Mouse (Mus musculus): Measurements from ENCODE around the gene Zp3. TPM values are rescaled to one million over a fixed set of nuclear protein-coding genes. Genes with fewer than 3 reads are reported as not detected.
A peak's percentile ranks its signal among the peaks of the same experiment; 100 is the strongest.

Gene Zp3
- polyA plus RNA-seq, 1 experiment, result 0.18 TPM

DNA sequence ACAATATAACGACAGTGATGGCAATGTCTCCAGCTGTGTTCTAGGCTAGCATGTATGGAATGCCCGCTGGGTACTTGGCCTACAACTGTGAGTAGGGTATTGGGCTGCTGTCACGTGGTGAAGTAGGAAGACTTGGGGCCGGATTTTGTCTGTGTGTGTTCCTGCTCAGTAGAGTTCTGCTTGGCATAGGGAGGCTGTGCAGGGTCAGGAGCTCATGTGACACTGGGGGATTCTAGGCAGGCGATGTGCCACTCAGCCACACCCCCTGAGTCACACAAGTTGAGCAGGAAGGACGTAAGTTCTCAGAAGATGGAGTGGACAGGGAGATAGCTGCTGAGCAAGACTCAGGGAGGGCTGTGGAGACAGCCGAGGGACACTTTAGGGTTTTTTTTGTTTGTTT, 27.8 kb downstream of the Zp3 start:
- no peak for DNase-seq (ENCODE audit: low read depth)

DNA sequence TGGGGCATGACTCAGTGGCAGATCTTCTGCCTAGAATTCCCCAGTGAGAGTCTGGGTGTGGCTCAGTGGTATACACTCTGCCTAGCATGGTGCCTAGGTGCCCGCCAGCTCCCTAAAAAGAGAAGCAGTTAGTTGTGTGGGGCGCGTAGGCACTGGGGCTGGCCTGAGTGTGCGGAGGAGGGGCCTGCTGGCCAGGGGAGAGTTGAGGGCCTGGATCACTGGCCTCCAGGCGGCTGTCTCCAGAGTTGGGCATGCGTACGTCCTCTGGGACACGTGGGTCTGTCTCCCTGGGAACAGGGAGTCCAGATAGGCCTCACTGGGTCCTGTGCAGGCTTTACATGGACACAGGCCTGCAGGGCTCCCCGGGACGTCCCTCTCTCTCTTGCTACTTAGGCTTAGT, 35.0 kb downstream of the Zp3 start:
- no peak for TF ChIP-seq POLR2A (IDR thresholded peaks at IDR 0.05; ENCODE audit: borderline replicate concordance, extremely low read depth, insufficient read depth, insufficient read length, poor library complexity, severe bottlenecking)
- no peak for TF ChIP-seq CTCF (IDR thresholded peaks at IDR 0.05; ENCODE audit: borderline replicate concordance, extremely low read depth, insufficient read depth, insufficient read length)
- no peak for DNase-seq (ENCODE audit: low read depth)

More for the DNA sequence above, 27.8 kb downstream of the Zp3 start:
- TF ChIP-seq POLR2A (IDR thresholded peaks at IDR 0.05; ENCODE audit: borderline replicate concordance, extremely low read depth, insufficient read depth, insufficient read length, poor library complexity, severe bottlenecking), result no peak
- no peak for TF ChIP-seq CTCF (IDR thresholded peaks at IDR 0.05; ENCODE audit: borderline replicate concordance, extremely low read depth, insufficient read depth, insufficient read length)

DNA sequence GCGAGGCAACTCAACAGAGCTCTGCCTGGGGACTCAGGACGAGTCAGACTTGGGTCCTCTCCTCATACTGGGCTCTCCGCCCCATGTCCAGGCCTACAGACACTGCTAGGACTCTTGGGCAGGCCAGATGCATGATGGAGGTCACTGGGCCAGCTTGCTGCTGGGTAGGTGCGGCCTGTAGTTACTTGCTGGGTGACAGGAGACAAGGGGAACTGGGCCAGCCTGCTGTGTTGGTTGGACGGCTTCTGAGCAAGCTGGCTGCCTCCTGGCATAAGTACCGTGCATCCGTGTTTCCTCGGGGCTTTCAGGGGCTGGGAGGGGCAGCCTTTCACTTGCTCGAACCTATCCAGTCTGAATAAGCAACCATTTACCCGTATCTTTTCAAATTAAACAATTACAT, 35.7 kb downstream of the Zp3 start:
- peak; percentile 45 for DNase-seq (ENCODE audit: low read depth)
- TF ChIP-seq CTCF (IDR thresholded peaks at IDR 0.05; ENCODE audit: borderline replicate concordance, extremely low read depth, insufficient read depth, insufficient read length) (no peak), POLR2A (IDR thresholded peaks at IDR 0.05; ENCODE audit: borderline replicate concordance, extremely low read depth, insufficient read depth, insufficient read length, poor library complexity, severe bottlenecking) (no peak)

DNA sequence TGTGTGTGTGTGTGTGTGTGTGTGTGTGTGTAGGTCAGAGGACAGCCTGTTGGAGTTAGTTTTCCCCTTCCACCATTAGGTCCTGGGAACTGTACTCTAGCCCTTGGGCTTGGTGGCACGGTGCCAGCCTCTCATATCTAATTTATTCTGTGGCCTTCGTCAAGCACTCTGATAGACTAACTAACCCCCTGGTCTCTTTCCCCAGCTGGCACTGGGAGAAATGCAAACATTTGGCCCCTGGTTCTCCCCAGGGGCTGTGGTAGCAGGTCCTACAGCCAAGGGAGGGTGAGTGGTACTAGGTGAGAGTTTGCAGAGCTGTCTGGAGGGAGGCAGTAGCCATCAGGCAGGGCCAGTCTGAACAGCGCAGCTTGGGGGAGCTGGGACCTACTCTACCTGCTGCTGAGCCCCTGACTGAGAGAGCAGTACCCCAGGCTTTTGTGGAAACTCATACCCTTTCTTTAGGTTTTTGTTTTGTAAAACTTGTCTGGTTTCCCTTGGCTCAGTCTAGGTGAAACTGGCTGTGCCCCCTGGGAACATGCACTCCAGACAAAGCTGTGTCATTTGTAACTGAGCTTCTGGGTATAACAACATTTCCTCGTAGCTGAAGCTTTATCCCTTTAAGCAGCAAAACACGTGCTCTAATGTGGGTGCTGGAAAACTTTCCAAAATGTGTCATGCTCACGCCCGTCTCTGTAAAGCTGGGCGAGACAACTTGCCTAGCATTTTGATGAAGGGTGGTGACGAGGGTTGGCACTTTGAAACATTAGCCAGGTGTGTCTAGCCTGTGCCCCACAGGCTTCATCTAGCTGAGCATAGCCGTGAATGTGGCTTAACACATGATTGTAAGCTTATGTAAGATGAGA, 36.3 kb downstream of the Zp3 start:
- TF ChIP-seq POLR2A (IDR thresholded peaks at IDR 0.05; ENCODE audit: borderline replicate concordance, extremely low read depth, insufficient read depth, insufficient read length, poor library complexity, severe bottlenecking) (no peak), CTCF (IDR thresholded peaks at IDR 0.05; ENCODE audit: borderline replicate concordance, extremely low read depth, insufficient read depth, insufficient read length) (no peak)
- DNase-seq (ENCODE audit: low read depth), result peak; percentile 62

DNA sequence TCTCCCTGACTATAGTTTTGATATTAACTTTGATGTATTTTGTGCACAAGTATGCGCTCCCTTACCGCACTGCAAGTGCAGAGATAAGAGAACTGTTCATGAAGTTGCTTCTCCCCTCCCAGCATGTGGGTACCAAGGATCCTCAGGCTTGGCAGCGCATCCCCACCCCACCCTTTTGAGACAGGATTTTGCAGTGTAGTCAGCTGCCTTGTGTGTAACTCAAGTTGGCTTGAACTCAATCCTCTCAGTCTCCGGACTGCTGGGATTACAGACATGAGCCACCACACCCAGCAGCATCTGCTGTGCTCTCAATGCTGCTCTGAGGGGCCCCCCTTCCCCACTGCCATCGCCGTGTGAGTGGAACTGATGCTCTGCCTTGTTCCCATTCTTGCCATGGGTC, 37.4 kb downstream of the Zp3 start:
- peak; percentile 58 for DNase-seq (ENCODE audit: low read depth)
- no peak for TF ChIP-seq CTCF (IDR thresholded peaks at IDR 0.05; ENCODE audit: borderline replicate concordance, extremely low read depth, insufficient read depth, insufficient read length)
- no peak for TF ChIP-seq POLR2A (IDR thresholded peaks at IDR 0.05; ENCODE audit: borderline replicate concordance, extremely low read depth, insufficient read depth, insufficient read length, poor library complexity, severe bottlenecking)

DNA sequence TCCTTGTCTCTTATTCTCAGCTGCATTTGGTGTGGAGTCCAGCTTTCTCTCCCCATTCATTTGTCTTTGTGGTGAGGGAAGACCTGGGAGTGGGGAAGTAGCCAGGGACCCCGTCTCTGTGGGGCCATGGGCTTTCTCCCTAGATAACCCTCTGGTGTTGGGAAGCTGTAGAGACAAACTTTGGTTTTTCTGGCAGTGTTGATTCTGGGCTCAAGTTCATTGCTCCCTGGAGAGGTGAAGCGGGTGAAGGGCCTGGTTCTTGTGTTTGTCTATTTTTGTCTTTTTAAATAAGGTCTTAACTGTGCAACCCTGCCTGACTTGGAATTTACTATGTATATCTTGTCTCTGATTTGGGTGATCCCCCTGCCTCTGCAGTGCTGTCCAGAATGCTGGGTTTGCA, 38.8 kb downstream of the Zp3 start:
- no peak for DNase-seq (ENCODE audit: low read depth)
- TF ChIP-seq CTCF (IDR thresholded peaks at IDR 0.05; ENCODE audit: borderline replicate concordance, extremely low read depth, insufficient read depth, insufficient read length), result no peak
- TF ChIP-seq POLR2A (IDR thresholded peaks at IDR 0.05; ENCODE audit: borderline replicate concordance, extremely low read depth, insufficient read depth, insufficient read length, poor library complexity, severe bottlenecking), result no peak

DNA sequence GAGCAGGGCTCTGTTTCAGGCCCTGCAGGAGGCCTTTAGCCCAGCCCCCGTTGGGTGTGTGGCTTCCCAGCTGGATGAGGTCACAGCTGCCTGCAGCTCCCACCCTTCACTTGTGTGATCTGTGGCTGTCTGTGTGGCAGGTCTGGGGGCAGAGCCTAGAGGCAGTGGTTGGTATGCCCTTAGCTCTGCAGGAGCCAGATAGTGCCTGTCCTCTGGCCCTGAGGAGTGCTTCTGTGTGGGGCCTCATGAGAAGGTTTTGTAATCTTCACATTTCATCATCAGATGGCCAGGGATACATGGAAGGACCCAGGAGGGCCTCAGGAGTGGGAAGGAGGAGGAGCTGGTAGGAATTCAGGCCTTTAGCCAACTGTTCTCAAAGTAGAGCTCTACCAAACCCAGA, 40.0 kb downstream of the Zp3 start:
- no peak for DNase-seq (ENCODE audit: low read depth)
- TF ChIP-seq CTCF (IDR thresholded peaks at IDR 0.05; ENCODE audit: borderline replicate concordance, extremely low read depth, insufficient read depth, insufficient read length) (no peak), POLR2A (IDR thresholded peaks at IDR 0.05; ENCODE audit: borderline replicate concordance, extremely low read depth, insufficient read depth, insufficient read length, poor library complexity, severe bottlenecking) (no peak)

DNA sequence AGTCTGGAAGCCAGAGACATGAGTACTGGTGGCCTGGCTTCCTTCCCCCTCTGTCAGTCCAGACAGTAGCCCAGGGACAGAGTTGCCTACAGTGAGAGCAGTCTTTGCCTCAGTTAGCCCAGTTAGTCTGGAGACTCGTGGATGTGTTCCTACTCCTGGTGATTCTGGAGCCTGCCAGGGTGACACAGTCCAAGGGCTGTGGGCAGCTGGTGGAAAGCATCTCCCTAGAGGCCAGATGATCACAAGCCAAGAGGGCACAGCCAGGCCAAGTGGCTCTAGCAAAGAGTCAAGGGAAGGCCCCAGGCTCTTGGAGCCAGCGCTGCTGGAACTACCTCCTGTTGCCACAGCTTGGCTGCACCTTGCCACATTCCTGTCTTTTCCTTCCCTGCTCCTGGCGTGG, 45.8 kb downstream of the Zp3 start:
- no peak for DNase-seq (ENCODE audit: low read depth)
- TF ChIP-seq POLR2A (IDR thresholded peaks at IDR 0.05; ENCODE audit: borderline replicate concordance, extremely low read depth, insufficient read depth, insufficient read length, poor library complexity, severe bottlenecking), result no peak
- TF ChIP-seq CTCF (IDR thresholded peaks at IDR 0.05; ENCODE audit: borderline replicate concordance, extremely low read depth, insufficient read depth, insufficient read length), result no peak

DNA sequence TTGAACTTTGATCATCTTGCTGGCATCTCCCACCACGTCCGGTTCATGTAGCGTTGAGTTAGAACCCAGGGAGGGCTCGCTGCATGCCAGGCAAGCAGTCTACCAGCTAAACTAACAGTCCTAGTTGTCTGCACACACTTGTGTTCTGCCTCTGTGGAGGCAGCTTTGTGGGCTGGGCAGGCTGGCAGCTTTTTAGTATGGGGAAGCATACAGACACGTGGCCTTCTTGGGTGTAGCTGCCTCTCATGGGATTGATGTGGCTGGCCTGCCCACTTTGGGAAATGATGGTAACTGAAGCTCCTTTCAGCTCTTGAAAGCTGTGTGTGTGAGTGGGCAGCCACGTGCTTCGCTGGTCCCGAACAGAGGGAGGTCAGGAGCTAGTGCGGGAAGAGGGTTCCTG, 47.0 kb downstream of the Zp3 start:
- TF ChIP-seq POLR2A (IDR thresholded peaks at IDR 0.05; ENCODE audit: borderline replicate concordance, extremely low read depth, insufficient read depth, insufficient read length, poor library complexity, severe bottlenecking) (no peak), CTCF (IDR thresholded peaks at IDR 0.05; ENCODE audit: borderline replicate concordance, extremely low read depth, insufficient read depth, insufficient read length) (no peak)
- no peak for DNase-seq (ENCODE audit: low read depth)

DNA sequence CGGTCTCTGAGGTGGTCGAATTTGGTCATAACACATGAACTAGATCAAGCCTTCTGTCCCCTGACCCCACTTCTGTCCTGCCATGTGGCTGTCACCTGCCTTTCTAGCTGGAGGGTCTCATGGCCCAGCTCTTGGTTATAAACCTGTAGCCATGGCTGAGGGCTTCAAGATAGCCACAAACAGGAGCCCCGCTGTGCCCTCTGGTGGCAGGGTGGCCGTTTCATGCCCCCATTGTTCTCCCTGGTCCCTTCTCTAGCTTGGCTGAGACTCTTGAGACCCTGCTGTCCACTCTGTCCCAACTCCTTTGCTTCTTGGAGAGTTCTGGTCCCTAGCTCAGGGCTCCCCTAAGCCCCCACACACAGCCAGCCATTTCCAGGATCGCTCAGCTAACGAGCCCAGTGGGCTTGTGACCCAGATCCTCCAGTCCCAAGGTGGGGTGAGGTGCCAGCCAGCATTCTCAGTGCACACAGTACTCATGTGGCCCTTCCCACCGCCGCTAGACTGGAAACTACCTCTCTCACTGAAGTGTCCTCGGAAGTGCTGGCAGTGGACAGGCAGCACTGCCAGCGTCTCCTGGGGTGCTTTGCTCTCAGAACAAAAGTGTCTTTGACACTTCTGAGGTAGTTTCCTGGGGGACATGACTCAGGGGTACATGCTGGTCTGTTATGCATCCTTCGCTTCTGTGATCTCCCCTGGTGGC, 47.9 kb downstream of the Zp3 start:
- no peak for DNase-seq (ENCODE audit: low read depth)
- TF ChIP-seq CTCF (IDR thresholded peaks at IDR 0.05; ENCODE audit: borderline replicate concordance, extremely low read depth, insufficient read depth, insufficient read length) (no peak), POLR2A (IDR thresholded peaks at IDR 0.05; ENCODE audit: borderline replicate concordance, extremely low read depth, insufficient read depth, insufficient read length, poor library complexity, severe bottlenecking) (no peak)

DNA sequence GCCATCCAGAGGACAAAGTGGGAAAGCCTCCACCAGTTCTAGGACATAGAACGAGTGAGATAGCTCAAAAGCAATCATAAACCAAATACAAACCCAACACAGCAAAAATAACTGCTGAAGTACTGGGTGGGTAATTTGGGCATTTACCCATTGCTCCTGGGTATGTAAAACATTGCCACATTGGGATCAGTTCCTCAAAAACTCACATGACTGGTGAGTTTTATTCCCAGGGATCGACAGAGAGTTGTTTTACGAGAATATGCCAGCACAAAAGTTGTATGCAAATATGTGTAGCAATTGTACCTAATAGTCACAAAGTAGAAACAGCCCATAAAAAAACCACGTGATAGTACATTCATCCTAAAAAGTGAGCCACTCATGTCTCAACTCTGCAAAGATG, 55.0 kb downstream of the Zp3 start:
- DNase-seq (ENCODE audit: low read depth), result no peak
- TF ChIP-seq CTCF (IDR thresholded peaks at IDR 0.05; ENCODE audit: borderline replicate concordance, extremely low read depth, insufficient read depth, insufficient read length) (no peak), POLR2A (IDR thresholded peaks at IDR 0.05; ENCODE audit: borderline replicate concordance, extremely low read depth, insufficient read depth, insufficient read length, poor library complexity, severe bottlenecking) (no peak)
